Mouse (Mus musculus) c-Kit-positive CD71-negative TER-119-negative erythroid progenitor cells, embryonic 14.5 days (primary cell): ENCODE data around the gene Catsperg1.
A peak's percentile ranks its signal among the peaks of the same experiment; 100 is the strongest.
"Not testable (repeated sequence)": the region's sequence is repeated elsewhere in the genome, so short reads cannot be mapped to it uniquely, and the experiment has no call there.

Experiments
- DNase-seq: peaks from one replicate; pipeline ENCODE4 v3.0.0-alpha.2; 2013; ENCODE audit warnings: low read depth

Gene Catsperg1

GRCm38 (mm10) chr7:29230560-29230959, 16.7 kb upstream of the Catsperg1 start:
- DNase-seq: no peak

- no peak for DNase-seq
Measured at GRCm38 (mm10) chr7:29228202-29228601, 14.4 kb upstream of the Catsperg1 start.

DNA sequence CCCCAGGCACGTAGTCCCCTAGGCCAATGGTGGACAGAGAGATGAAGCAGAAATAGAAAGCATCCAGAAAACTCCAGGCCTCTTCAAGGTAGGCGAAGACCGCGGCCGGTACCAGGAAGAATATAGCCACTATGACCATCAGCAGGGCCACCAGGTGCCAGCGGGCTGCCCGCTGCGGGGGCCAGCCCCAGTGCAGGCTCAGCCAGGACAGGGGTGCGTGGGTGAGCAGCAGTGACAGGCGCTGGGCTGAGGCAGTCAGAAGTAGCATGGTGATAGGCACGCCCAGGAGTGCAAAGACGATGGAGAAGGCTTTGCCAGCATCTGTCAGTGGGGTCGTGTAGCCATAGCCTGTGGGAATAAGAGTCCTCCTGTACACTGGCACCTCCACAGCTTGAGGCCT, 11.7 kb upstream of the Catsperg1 start:
- DNase-seq: no peak

DNA sequence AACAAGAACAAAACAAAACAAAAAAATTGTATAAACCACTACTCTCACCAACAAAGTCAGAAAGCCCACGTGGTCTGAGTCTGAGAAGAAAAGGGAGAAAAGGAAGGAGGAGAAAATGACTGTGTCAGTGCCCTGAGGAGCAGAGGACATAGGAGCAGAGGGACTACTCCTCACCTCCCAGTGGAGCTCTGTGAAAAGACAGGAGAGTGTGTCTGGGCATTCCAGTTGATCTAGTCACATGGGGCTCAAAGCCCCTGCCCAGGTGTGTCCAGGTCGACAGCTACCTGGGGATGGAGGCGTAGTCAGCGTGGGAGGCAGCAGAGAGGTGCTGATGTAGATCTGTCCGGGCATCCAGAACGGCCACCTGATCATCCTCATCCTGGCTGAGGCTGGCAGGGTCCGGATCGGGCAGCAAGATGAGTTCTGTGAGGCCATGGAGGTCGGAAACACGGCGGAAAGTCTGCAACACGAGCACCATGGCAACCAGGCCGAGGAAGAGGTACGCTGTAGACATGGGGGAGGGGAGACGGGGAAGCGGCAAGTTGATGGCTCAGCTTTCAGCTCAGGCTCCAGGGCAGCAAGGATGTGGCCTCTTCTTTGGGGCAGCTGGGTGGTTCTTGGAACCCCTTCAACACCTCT, 11.0 kb upstream of the Catsperg1 start:
- no peak for DNase-seq

- DNase-seq: no peak
Measured at GRCm38 (mm10) chr7:29214846-29215245, 1.0 kb upstream of the Catsperg1 start.

- no peak for DNase-seq
Measured at GRCm38 (mm10) chr7:29214236-29214635, 401 bp upstream of the Catsperg1 start.

- DNase-seq: not testable (repeated sequence)
Measured at GRCm38 (mm10) chr7:29212775-29213560, 867 bp downstream of the Catsperg1 start.

- peak; percentile 36 for DNase-seq
Measured at GRCm38 (mm10) chr7:29212199-29212765, 1.6 kb downstream of the Catsperg1 start.

GRCm38 (mm10) chr7:29211415-29212198, 2.2 kb downstream of the Catsperg1 start:
- DNase-seq: peak; percentile 93

- DNase-seq: not testable (repeated sequence)
Measured at GRCm38 (mm10) chr7:29211013-29211412, 2.8 kb downstream of the Catsperg1 start.

DNA sequence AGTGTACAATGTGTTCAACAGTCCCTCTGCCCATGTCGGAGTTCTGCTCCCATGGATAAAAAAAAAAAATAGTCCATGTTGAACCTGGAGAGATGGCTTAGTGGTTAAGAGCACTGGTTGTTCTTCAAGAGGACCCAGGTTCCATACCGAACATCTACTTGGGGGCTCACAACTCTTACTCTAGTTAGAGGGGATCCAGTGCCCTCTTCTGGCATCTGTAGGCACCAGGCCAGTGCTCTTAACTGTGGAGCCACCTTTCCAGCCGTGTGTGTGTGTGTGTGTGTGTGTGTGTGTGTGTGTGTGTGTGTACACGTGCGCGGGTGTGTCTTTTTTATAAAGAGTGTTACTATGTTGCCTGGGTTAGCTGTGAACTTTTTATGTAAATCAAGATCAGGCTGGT, 11.3 kb downstream of the Catsperg1 start:
- DNase-seq: no peak

GRCm38 (mm10) chr7:29194230-29194629, 19.6 kb downstream of the Catsperg1 start:
- not testable (repeated sequence) for DNase-seq

DNA sequence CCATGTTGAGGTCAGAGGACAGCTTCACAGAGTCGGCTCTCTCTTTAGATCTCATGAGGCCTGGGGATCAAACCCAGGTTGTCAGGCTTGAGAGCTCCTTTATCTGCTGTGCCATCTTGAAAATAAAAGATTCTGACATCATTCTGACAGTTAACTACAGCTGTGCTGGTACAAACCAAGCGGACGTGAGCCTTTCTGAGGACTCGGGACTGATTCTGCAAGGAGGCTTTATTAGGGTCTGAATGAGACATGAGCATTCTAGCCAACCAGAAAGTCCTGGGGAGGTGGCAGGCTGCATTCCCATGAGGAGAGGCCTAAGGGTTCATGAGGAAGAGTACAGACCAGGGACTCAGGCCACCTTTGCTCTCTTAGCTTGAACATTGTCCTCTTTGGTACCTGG, 32.5 kb downstream of the Catsperg1 start:
- not testable (repeated sequence) for DNase-seq

GRCm38 (mm10) chr7:29180854-29181236, 33.0 kb downstream of the Catsperg1 start:
- no peak for DNase-seq

- DNase-seq: peak; percentile 92
Measured at GRCm38 (mm10) chr7:29180077-29180853, 33.6 kb downstream of the Catsperg1 start, which contains the start of gene Psmd8. TSS of gene Psmd8 (minus strand) at chr7:29180701.

DNA sequence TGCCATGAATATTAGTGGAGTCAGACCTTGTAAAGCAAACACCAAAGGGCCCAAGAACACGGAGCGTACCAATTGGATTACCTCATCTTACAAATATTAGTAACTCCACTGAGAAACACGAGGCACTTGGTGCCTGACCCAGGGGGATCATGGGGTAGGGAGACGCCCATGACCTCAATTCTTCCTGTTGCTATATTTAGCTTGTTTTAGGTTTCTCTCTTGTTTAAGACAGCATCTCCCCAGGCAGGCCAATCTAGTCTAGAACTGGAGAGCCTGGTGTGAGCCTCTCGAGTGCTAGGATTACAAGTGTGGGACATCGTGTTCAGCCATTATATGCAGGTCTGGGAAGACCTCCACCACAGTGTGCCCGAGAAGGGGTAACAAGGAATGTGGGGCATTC, 34.5 kb downstream of the Catsperg1 start:
- DNase-seq: no peak

- no peak for DNase-seq
Measured at GRCm38 (mm10) chr7:29178106-29178505, 35.7 kb downstream of the Catsperg1 start.

GRCm38 (mm10) chr7:29172390-29173016, 41.3 kb downstream of the Catsperg1 start:
- DNase-seq: no peak

DNA sequence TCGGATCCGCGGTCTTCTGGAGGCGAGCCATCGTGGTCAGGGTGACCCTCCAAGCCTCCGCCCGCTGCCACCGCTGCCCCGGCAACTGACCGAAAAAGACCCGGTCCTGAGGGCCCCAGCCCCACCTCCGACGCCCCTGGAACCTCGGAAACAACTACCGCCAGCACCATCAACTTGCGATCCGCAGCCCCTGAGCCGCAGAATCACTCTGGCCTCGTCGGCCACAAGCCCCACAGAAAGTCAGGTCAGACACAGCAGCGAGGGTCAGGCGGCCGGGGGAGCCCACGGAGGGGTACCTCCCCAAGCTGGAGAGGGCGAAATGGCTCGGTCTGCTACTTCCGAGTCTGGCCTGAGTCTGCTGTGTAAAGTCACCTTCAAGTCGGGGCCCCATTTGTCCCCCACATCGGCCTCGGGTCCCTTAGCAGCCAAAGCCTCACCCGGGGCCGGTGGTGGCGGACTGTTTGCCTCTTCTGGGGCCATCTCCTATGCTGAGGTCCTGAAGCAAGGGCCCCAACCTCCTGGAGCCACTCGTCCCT, 42.2 kb downstream of the Catsperg1 start:
- DNase-seq: no peak

GRCm38 (mm10) chr7:29170755-29171561, 42.9 kb downstream of the Catsperg1 start:
- DNase-seq: no peak
